8 mouse cellular contexts compared by ENCODE assay signal in the genomic region with DNA sequence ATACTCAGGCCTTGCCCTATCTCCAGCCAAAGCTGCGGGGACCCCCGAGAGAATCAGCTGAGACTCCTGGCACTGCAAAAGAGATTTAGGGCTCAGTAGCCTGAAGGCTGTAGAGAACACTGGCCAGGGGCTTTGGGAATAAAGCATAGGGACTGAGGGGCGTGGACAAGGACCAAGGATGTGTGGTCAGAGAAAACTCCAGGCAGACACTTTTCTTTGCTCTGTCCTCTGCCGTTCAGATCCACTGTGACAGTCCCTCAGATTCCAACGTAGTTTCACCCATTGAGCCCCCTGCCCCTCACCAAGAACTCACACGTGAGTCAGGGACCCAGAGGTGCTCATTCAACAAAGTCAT. TPM values are rescaled to one million over a fixed set of nuclear protein-coding genes. Genes with fewer than 3 reads are reported as not detected.
DNase-seq lines count a peak whose midpoint lies in the region; ATAC-seq and TF ChIP-seq lines count a peak whose summit lies in the region.

No protein-coding gene starts in this region.

- peak overlapping the region; percentile 92 for H3K9ac ChIP-seq in heart, embryonic 12.5 days
- peak overlapping the region; percentile 100 for H3K9ac ChIP-seq in forebrain, embryonic 15.5 days (replicated peaks)
- H3K9ac ChIP-seq in liver, embryonic 16.5 days (ENCODE audit: low read depth, low read length) = peak overlapping the region; percentile 73

- H3K4me3 ChIP-seq in heart, embryonic 12.5 days = peak overlapping the region; percentile 74
- peak overlapping the region; percentile 86 for H3K4me3 ChIP-seq in E14TG2a.4 (replicated peaks; ENCODE audit: low read length)
- peak overlapping the region; percentile 83 for H3K4me3 ChIP-seq in forebrain, embryonic 15.5 days
- H3K4me3 ChIP-seq in liver, embryonic 16.5 days (ENCODE audit: low read depth, low read length) = peak overlapping the region; percentile 70

- 0 out of 2 replicates have a peak, but pooled peaks have one; percentile 7 for ATAC-seq in heart, embryonic 12.5 days (ENCODE audit: insufficient number of reproducible peaks, low FRiP score)
- ATAC-seq in forebrain, embryonic 15.5 days (replicated peaks) = peak; percentile 39
- no peak for ATAC-seq in liver, embryonic 16.5 days (ENCODE audit: low read depth)

- peaks cover 15% of the 10 kb centered on the region for H3K36me3 ChIP-seq in heart, embryonic 12.5 days
- peaks cover 13% of the 10 kb centered on the region for H3K36me3 ChIP-seq in E14TG2a.4 (ENCODE audit: insufficient read depth, low read length)
- H3K36me3 ChIP-seq in forebrain, embryonic 15.5 days = peaks cover 12% of the 10 kb centered on the region
- H3K36me3 ChIP-seq in liver, embryonic 16.5 days (ENCODE audit: control insufficient read depth, insufficient read depth) = no peaks in the 10 kb centered on the region

- WGBS in heart, embryonic 12.5 days = 5% methylated on average over 6 of the region's 6 CpGs
- 2% methylated on average over 6 of the region's 6 CpGs for WGBS in forebrain, embryonic 15.5 days
- WGBS in liver, embryonic 16.5 days (ENCODE audit: insufficient replicate concordance) = 17% methylated on average over 6 of the region's 6 CpGs

- H3K4me1 ChIP-seq in heart, embryonic 12.5 days (replicated peaks) = peaks cover 57% of the 10 kb centered on the region
- peaks cover 78% of the 10 kb centered on the region for H3K4me1 ChIP-seq in E14TG2a.4 (replicated peaks; ENCODE audit: low read depth, low read length)
- peaks cover 47% of the 10 kb centered on the region for H3K4me1 ChIP-seq in forebrain, embryonic 15.5 days
- H3K4me1 ChIP-seq in liver, embryonic 16.5 days (ENCODE audit: control insufficient read depth, low read depth, low read length) = peaks cover 2% of the 10 kb centered on the region

- no peak for TF ChIP-seq CTCF in E14TG2a.4 (conservative IDR thresholded peaks at IDR 0.05; ENCODE audit: low read length)

- H3K4me2 ChIP-seq in heart, embryonic 12.5 days = peak overlapping the region; percentile 88
- peak overlapping the region; percentile 90 for H3K4me2 ChIP-seq in forebrain, embryonic 15.5 days (replicated peaks)
- H3K4me2 ChIP-seq in liver, embryonic 16.5 days (ENCODE audit: low read depth, low read length) = peak overlapping the region; percentile 71

- peak overlapping the region; percentile 92 for H3K27ac ChIP-seq in heart, embryonic 12.5 days (ENCODE audit: poor library complexity, severe bottlenecking)
- H3K27ac ChIP-seq in forebrain, embryonic 15.5 days (replicated peaks) = peak overlapping the region; percentile 97
- H3K27ac ChIP-seq in liver, embryonic 16.5 days (ENCODE audit: low read length) = no peak overlapping the region

- no peaks in the 10 kb centered on the region for H3K9me3 ChIP-seq in heart, embryonic 12.5 days (replicated peaks)
- no peaks in the 10 kb centered on the region for H3K9me3 ChIP-seq in E14TG2a.4 (ENCODE audit: low read length)
- no peaks in the 10 kb centered on the region for H3K9me3 ChIP-seq in forebrain, embryonic 15.5 days
- H3K9me3 ChIP-seq in liver, embryonic 16.5 days (replicated peaks; ENCODE audit: control insufficient read depth, low read length) = no peaks in the 10 kb centered on the region

- no peaks in the 10 kb centered on the region for H3K27me3 ChIP-seq in heart, embryonic 12.5 days (replicated peaks)
- peaks cover 14% of the 10 kb centered on the region for H3K27me3 ChIP-seq in E14TG2a.4 (ENCODE audit: insufficient read depth, low read length)
- no peaks in the 10 kb centered on the region for H3K27me3 ChIP-seq in forebrain, embryonic 15.5 days
- H3K27me3 ChIP-seq in liver, embryonic 16.5 days (ENCODE audit: control insufficient read depth, insufficient read depth, low read depth, low read length) = peaks cover 14% of the 10 kb centered on the region

- no peak for DNase-seq in heart, adult 8-10 months (ENCODE audit: low spot score)
- DNase-seq in frontal cortex, adult 2 months (ENCODE audit: extremely low spot score in 1 of 2, low spot score in 1 of 2) = no peak
- no peak for DNase-seq in adrenal gland, adult 18-20 months (ENCODE audit: low spot score in 2 of 2)
- DNase-seq in urinary bladder, postnatal 10 days (ENCODE audit: low spot score) = no peak

RNA-seq across cellular contexts. Expression of a gene that starts 13.1 kb away (rescaled TPM):
- 103 and 111 TPM in 2 replicates for polyA plus RNA-seq in heart, embryonic 12.5 days (2016; fragmentation: Nextera tagmentation; extraction: Ambion mirVana)
- 10 to 100 TPM; 49.3 to 64.6 (median 56.6) TPM for total RNA-seq in heart, adult 8-10 months (2022)
- polyA plus RNA-seq in forebrain, embryonic 15.5 days (2015; fragmentation: Nextera tagmentation; extraction: Ambion mirVana) = 316 and 323 TPM in 2 replicates
- 4.2 and 4.8 TPM in 2 replicates for polyA plus RNA-seq in liver, embryonic 16.5 days (2015; fragmentation: Nextera tagmentation; extraction: Ambion mirVana)
- polyA plus RNA-seq in frontal cortex, adult 2 months (2012; rRNA removed) = 195 and 198 TPM in 2 replicates
- 10 to 100 TPM; 69.2 to 80.6 TPM for total RNA-seq in adrenal gland, adult 18-20 months (2021)

RNA-seq across cellular contexts. Expression of a gene that starts 38.9 kb away (rescaled TPM):
- polyA plus RNA-seq in heart, embryonic 12.5 days (2016; fragmentation: Nextera tagmentation; extraction: Ambion mirVana) = 77.2 and 82.3 TPM in 2 replicates
- 10 to 100 TPM; 34.6 to 46.1 (median 39.0) TPM for total RNA-seq in heart, adult 8-10 months (2022)
- 37.5 and 40.8 TPM in 2 replicates for polyA plus RNA-seq in forebrain, embryonic 15.5 days (2015; fragmentation: Nextera tagmentation; extraction: Ambion mirVana)
- polyA plus RNA-seq in liver, embryonic 16.5 days (2015; fragmentation: Nextera tagmentation; extraction: Ambion mirVana) = 10.4 and 12.1 TPM in 2 replicates
- polyA plus RNA-seq in frontal cortex, adult 2 months (2012; rRNA removed) = 73.0 and 78.2 TPM in 2 replicates
- total RNA-seq in adrenal gland, adult 18-20 months (2021) = 10 to 100 TPM; 48.2 to 83.4 TPM

Comparison
In these comparisons a context has a peak if more than half of its experiments do, and no peak if none do; other contexts are left out.
1. RNA of a gene that starts 13.1 kb away (polyA plus RNA-seq): 316 to 323 TPM in forebrain, embryonic 15.5 days, 195 to 198 TPM in frontal cortex, adult 2 months and 103 to 111 TPM in heart, embryonic 12.5 days; 4.2 to 4.8 TPM in liver, embryonic 16.5 days; every median in the first group is over 10 times any median in the second.
2. Peak in every context shown above with its lines, with median percentiles within 50 percentile points of each other: H3K4me2 ChIP-seq, H3K4me3 ChIP-seq and H3K9ac ChIP-seq.